Mouse (Mus musculus): ENCODE data around the gene Dnajc1. TPM values are rescaled to one million over a fixed set of nuclear protein-coding genes. Genes with fewer than 3 reads are reported as not detected.

Gene Dnajc1
- total RNA-seq, 2 experiments from 2014 or later, result 13.8 to 16.1 TPM

DNA sequence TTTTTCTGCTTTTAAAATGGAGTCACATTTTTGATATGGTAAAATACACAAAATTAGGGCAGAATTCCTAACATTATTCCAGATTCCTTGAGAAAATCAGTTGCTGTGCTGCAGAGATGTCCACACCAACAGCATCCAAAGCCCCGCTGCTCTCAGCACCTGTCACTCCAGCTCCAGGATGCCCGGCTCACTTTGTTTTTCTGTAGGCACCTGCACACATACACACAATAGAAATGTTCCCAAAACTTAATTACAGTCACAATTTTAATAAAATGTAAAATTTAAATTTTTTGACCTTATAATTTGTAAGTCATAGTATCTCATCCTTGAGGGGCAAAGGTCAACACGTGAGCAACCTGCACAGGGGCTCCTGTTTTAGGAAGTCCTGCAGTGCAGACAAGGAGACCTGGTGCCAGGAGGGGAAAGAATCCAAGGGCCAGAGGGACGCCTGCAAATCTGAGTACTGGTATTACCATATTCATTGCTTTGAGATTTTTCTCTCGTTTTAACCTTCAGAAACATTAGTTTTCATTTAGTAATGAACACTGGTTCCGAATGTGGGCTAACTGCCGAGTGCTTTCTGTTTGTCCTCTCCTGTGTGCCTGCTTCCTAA lies 183.3 kb downstream of the Dnajc1 start:
- intact Hi-C loops (cut with DNase I), result loop anchor here (5.0 kb wide), 1 partner anchor 262 kb away; no protein-coding TSS in a partner anchor
- no peak for DNase-seq (ENCODE audit: low spot score)

DNA sequence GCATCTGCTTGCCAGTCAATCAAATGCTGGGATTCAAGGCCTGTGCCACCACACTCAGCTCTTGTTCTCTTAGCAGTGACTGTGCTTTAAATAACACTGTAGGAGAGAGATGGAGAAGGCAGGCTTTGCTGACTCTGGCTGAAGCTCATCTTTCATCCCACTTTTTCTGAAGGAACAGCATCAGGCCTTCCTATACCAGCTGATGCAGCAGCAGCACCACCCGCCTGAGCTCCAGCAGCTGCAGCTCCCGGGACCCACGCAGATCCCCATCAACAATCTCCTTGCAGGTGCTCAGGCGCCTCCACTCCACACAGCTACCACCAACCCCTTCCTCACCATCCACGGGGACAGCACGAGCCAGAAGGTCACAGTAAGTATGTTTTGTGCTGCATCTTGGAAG lies 184.1 kb downstream of the Dnajc1 start:
- DNase-seq (ENCODE audit: low spot score), result no peak
- intact Hi-C loops (cut with DNase I), result loop anchor here (5.0 kb wide), 1 partner anchor 261 kb away; no protein-coding TSS in a partner anchor

DNA sequence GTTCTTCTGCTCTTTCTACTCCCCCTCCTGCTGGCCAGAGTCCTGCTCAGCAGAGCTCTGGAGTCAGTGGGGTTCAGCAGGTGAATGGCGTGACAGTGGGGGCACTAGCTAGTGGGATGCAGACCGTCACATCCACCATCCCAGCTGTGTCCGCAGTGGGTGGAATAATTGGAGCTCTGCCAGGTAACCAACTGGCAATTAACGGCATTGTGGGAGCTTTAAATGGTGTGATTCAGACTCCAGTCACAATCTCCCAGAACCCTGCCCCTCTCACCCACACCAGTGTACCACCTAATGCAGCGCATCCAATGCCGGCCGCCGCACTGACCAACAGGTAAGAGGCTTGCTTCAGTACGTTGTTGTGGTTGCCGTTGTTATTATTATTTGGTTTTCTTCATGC lies 185.8 kb downstream of the Dnajc1 start:
- no peak for DNase-seq (ENCODE audit: low spot score)
- intact Hi-C loops (cut with DNase I), result loop anchor here (5.0 kb wide), 1 partner anchor 260 kb away; no protein-coding TSS in a partner anchor

DNA sequence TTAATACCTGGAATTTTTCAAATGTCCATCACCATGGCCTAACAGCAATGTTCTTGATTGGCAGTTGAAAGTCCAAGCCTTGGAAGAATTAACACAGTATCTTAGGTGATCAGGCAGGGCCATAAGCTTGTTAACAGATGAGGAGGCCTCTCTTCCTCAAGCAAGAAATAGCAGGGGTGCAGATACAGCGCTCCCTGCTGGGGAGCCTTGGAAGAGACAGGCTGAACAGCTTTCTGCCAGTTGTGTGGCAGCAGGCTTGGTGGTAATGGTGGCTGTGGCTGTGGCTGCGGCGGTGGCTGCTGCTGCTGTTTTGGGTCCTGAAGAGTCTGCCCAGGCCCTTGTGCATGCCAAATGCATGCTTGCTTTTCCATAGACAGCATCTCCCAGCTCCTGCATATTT lies 187.5 kb downstream of the Dnajc1 start:
- intact Hi-C loops (cut with DNase I), result loop anchor here (1.0 to 5.0 kb wide), 2 partner anchors 178 to 258 kb away; no protein-coding TSS in a partner anchor

DNA sequence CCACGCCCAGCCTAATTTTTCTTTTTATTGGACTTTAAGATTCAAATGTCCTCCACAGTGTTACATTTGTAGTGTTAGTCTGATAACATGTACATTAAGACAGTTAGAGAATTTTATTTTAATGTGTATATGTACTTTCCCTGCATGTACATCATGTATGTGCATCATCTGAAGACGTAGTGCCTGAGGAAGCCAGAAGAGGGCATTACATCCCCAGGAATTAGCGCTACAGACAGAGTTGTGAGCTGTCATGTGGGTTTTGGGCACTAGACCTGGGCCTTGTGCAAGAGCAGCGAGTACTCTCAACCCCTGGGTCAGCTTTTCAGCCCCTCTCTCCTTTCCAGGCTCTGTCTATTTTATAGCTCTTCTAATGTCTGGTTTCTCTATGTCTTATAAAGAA lies 189.7 kb downstream of the Dnajc1 start:
- DNase-seq (ENCODE audit: low spot score), result no peak
- intact Hi-C loops (cut with DNase I), result loop anchor here (5.0 kb wide), 1 partner anchor 351 kb away; no protein-coding TSS in a partner anchor

More for the DNA sequence above, 187.5 kb downstream of the Dnajc1 start:
- DNase-seq (ENCODE audit: low spot score), result peak; percentile 32

DNA sequence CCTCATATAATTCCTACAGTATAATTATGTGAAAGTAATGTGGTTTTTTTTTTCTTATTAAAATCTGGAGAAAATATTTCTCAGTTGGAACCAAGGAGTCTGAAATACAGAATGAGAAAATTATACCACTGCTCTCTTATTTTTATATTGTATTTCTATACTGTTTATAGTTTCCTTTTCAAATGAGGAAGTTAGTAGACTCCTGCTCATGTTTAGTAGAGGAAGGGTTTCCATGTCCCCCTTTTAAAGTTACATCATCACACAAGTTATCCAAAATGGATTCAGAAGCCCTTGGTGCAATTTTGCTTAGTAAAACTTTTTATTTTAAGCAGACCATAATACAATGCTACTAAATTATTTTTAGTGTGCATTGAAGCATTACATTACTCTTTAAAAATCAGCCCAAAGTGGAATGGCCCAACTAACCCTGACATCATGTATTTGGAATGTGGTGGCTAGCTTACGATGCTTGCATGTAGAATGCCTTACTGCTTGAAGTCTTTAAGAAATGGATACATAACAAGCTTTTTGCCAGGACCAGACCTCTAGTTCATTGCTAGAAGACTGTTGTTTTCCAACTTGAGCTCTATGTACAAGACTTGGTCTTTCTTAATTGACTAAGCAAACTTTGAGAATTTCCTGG lies 190.7 kb downstream of the Dnajc1 start:
- intact Hi-C loops (cut with DNase I), result loop anchor here (5.0 kb wide), 1 partner anchor 350 kb away; no protein-coding TSS in a partner anchor
- no peak for DNase-seq (ENCODE audit: low spot score)

DNA sequence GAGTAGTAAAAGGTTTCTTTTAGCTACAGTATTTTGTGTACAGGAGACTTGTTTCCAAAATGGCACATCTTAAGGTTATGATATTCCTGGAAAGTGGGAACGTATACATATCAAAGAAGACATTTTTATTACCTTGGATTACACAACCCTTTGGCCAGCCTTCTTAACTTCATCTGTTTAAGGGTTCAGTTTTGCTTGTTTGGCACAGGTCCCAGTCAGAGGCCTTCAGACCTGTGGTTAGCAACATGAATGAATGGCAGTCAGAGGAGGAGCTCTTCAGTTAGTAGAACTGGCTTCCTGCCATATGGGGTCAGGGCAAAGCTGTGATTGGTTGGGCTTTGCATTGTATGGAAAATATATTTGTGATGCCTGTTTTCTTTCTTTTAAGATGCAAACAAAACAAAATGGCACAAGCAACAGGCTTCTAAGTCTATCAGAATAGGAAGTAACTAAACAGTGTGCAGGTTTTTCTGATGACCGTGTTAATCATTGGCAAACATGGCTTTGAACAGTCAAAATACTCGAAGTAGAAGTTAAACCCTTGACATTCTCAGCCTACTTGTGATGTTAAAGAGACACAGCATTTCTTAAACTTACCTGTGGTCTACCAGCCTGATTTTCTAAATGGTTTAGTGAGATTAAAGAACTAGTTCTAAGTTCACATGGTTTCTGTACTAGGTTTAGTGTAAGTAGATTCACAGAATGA lies 196.8 kb downstream of the Dnajc1 start:
- no peak for DNase-seq (ENCODE audit: low spot score)
- intact Hi-C loops (cut with DNase I), result loop anchor here (5.0 kb wide), 1 partner anchor 129 kb away; no protein-coding TSS in a partner anchor

DNA sequence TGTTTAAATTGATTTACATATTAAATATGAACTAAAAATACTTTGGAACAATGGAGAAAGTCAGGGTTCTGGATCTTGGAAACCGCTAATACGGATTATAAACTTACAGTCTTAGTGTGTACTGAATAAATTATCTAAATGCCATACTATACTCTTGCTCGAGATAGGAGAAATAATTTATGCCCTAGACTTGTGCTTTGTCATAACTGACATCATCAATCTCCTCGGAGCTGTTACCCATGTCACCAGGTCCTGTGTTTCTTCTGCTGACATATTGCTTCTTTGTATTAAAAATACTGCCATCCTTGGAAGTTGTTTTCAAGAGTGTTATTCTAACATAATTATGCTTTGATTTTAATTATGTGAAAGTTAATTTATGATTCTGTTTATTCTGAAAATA lies 197.3 kb downstream of the Dnajc1 start:
- intact Hi-C loops (cut with DNase I), result loop anchor here (5.0 kb wide), 1 partner anchor 128 kb away; no protein-coding TSS in a partner anchor

DNA sequence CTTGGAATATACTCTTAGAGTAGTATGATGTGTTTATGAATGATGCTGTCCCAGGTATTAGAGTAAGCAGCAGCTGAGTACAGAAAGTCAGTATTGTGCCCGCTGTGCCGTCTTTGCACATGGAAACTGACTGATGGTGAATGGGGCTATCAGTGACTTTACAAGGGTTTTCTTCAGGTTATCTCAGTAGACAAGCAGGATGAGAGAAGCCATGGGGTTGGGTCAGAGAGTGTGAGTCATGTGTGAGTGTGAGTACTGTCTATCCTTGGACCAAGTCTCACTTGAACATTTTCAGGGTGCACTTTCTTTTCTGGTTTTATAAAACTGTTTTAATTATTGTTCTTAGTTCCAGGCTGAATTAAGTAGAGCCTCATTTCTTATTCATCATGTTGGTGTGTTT lies 204.3 kb downstream of the Dnajc1 start:
- intact Hi-C loops (cut with DNase I), result no loop called here
- DNase-seq (ENCODE audit: low spot score), result no peak

More for the DNA sequence above, 197.3 kb downstream of the Dnajc1 start:
- DNase-seq (ENCODE audit: low spot score), result no peak

DNA sequence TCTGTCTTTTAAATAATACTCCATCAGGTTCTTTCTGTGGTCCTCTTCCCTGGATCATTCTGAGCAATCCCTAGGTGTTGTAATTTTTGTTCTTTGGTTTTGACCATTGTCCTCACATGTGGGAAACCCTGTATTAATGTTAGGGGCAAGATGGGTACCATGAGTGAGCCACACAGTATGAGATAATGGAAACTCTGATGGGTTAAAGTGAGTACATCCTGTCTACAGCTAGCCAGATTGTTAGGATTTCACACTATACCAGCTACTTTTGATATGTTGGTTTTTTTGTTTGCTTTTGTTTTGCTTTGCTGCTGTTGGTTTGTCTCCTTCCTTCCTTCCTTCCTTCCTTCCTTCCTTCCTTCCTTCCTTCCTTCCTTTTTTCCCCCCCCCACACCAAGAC lies 209.6 kb downstream of the Dnajc1 start:
- DNase-seq (ENCODE audit: low spot score), result no peak
- intact Hi-C loops (cut with DNase I), result no loop called here

DNA sequence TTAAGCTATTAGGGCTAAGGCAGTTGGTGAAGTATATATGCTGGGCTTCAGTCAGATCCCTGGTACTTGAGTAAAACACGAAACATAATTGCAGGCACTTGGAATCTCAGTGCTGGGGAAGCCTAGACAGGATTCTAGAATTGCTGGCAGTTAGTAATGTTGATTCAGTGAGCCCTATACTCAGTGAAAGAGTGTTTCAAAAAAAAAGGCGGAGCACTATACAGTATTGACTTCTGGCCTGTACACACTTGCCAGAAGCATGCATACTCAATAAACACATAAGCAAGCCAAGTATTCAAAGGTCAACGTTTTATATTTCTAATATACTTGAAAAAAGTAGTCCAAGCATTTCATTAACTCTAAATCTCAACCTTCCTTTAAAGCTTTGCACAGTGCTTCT lies 211.0 kb downstream of the Dnajc1 start:
- DNase-seq (ENCODE audit: low spot score), result no peak
- intact Hi-C loops (cut with DNase I), result no loop called here

DNA sequence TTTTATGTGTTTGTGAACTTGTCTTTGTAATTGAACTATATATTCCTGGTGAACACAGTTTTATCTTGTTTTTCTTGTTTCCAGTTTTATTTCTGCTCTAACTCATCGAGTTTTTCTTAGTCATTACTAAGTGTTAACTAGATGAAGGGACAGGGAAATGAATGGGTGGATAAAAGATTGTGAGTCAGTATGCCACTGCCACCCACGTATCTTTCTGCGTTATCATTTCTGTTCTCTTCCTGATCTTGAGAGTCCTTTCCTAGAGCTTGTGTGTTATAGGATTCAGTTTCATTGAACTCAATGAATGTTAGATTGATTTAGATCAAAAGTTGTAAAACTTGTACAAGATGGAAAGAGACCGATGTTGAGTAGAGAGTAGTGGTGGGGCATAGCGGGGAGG lies 212.3 kb downstream of the Dnajc1 start:
- no peak for DNase-seq (ENCODE audit: low spot score)
- intact Hi-C loops (cut with DNase I), result no loop called here

DNA sequence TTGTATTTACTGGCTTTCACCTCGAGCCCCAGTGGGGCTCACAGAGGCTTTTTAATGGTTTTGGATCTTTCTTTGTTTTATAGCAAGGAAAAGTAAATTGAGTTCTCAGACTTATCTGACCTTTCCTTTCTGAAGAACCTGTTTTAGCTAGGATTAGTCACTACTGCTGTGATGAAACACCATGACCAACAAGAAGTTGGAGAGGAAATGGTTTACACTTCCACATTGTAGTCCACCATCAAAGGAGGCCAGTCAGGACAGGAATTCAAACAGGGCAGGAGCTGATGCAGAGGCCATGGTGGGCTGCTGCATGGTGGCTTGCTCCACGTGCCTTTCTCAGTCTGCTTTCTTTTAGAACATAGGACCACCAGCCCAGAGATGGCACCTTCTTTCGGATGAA lies 216.4 kb downstream of the Dnajc1 start:
- DNase-seq (ENCODE audit: low spot score), result no peak
- intact Hi-C loops (cut with DNase I), result no loop called here

DNA sequence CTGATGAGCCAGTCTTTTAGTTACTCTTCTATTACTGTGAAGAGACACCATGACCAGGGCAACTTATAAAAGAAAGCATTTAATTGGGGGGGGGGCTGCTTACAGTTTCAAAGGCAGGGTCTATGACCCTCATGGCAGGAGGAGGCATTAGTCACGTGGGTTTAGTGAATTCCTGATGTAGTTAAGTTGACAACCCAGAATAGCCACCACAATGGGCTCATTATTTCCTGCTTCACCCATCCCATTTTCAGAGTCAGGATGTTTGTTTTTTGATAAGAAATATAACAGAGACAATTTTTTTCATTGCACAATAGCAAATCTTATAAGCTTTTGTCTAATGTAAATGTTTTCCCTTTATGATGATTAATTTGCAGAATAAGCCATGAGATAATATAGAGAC lies 217.4 kb downstream of the Dnajc1 start:
- no peak for DNase-seq (ENCODE audit: low spot score)
- intact Hi-C loops (cut with DNase I), result no loop called here

DNA sequence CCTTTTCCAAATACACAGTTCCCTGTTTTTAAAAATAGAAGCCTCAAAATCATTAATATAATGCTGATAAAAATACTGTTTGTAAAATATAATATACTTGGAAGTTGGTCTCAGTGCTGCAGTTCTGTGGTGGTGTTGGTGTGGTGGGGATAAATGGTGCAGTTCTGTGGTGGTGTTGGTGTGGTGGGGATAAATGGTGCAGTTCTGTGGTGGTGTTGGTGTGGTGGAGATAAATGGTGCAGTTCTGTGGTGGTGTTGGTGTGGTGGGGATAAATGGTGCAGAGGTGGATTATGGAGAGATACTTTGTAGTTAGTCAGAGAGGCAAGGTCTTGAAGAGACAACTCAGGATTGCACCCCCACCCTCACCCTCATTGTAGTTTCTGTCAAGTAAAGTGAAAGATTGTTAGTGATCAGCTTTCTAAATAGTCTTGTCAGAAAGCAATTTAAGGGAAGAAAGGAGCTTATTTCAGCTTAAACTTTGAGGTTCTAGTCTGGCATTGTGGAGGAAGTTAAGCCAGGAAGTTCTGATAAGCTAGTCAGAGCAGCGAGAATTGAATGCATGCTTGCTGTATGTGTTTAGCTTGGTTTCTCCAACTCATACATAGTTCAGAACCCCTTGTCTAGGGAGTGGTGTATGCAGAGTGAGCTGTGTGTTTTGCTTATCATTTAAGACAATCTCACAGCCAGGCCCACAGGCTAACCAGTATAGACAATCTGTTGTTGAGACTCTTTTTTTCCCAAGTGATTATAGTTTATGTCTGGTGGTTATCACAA lies 223.3 kb downstream of the Dnajc1 start:
- DNase-seq (ENCODE audit: low spot score), result no peak

DNA sequence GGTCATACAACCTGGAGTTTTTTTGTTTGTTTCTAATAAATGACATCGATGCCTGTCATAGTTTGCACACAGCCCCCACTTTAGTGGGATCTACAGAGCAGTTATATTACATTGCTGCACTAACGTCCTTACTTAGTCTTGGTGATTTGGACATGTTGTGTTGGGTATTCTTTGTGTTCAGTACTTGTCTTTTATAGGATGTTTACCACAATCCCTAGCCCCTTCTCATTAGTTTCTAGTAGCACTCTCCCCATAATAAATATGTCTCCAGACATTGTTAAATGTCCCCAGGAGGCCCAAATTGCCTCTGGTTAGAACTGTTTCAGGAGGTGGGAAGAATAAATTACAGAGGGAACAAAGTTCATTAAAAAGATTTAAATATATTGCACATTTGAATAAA lies 227.1 kb downstream of the Dnajc1 start:
- no peak for DNase-seq (ENCODE audit: low spot score)
- intact Hi-C loops (cut with DNase I), result no loop called here

More for the DNA sequence above, 223.3 kb downstream of the Dnajc1 start:
- intact Hi-C loops (cut with DNase I), result no loop called here

DNA sequence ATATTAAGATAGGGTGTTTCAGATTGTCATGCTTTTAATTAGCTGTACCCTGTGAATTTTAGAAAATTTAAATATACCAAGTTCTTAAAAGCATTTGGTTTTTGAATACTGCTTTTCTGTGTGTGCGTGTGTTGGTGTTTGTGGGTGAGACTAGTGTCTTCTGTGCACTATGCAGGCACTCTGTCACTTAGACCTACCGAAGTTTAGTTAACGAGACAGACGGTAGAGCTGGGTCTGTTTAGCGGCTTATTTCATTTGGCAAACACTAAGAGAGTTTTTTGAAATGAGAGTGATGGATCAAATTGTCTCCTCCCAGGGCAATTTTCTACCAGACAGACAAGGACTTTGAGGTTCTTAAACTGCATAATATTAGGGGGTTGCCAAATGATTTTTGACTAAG lies 231.6 kb downstream of the Dnajc1 start:
- no peak for DNase-seq (ENCODE audit: low spot score)
- intact Hi-C loops (cut with DNase I), result no loop called here

DNA sequence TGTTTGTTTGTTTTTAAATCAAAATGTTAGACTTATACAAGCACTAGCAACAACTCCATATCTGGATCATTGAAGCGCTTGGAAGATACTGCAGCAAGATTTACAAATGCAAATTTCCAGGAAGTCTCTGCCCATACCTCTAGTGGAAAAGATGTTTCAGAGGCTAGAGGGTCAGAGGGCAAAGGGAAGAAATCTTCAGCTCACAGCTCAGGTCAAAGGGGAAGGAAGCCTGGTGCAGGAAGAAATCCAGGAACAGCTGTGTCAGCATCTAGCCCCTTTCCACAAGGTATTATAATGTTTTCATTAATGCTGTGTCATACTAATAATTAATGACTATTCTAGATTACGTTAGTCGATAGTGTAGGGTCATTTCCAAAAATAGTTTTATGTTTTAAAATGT lies 233.2 kb downstream of the Dnajc1 start:
- intact Hi-C loops (cut with DNase I), result no loop called here
- DNase-seq (ENCODE audit: low spot score), result no peak

DNA sequence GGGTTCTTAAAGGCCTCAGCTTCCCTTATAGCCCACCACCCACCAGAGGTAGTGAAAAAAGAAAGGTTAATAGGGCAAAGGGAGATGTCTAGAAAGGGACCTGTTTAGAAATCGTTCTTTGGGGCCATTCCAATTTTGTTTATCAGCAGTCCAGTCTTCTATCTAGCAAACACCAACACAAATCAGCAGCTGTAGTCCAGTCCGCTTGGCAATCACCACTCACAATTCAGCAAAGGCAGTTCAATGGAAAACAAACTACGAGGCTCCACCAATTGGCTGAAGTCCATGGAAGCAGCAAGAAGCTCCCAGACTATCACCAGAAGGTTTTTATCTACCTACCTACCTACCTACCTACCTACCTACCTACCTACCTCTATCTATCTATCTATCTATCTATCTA lies 236.5 kb downstream of the Dnajc1 start:
- no peak for DNase-seq (ENCODE audit: low spot score)
- intact Hi-C loops (cut with DNase I), result no loop called here
